Mouse (Mus musculus): Measurements from ENCODE around the gene Stkld1.

Gene Stkld1

GRCm38 (mm10) chr2:26915927-26916728 lies 17.7 kb upstream of the Stkld1 start, which contains the start of the genes Surf2 and Surf1:
Gene Surf2 (plus strand): TSS chr2:26916367.
Gene Surf1 (minus strand): TSS chr2:26916530.
- peak; percentile 81 to 83 for DNase-seq (ENCODE audit: low spot score in 2 of 2)

GRCm38 (mm10) chr2:26916738-26917137 lies 17.1 kb upstream of the Stkld1 start:
- no peak for DNase-seq (ENCODE audit: low spot score in 2 of 2)

- DNase-seq (ENCODE audit: low spot score in 2 of 2), result no peak
Observed at GRCm38 (mm10) chr2:26919684-26920083, 14.2 kb upstream of the Stkld1 start.

GRCm38 (mm10) chr2:26920190-26920855 lies 13.5 kb upstream of the Stkld1 start:
- DNase-seq (ENCODE audit: low spot score in 2 of 2), result no peak

- DNase-seq (ENCODE audit: low spot score in 2 of 2), result no peak
Observed at GRCm38 (mm10) chr2:26921784-26922183, 12.1 kb upstream of the Stkld1 start.

GRCm38 (mm10) chr2:26927745-26928476 lies 5.9 kb upstream of the Stkld1 start:
- no peak for DNase-seq (ENCODE audit: low spot score in 2 of 2)

- DNase-seq (ENCODE audit: low spot score in 2 of 2), result peak in 1 of 2 experiments; percentile 60
Observed at GRCm38 (mm10) chr2:26930390-26930789, 3.5 kb upstream of the Stkld1 start.

GRCm38 (mm10) chr2:26932473-26933303 lies 1.2 kb upstream of the Stkld1 start:
- DNase-seq (ENCODE audit: low spot score in 2 of 2), result peak; percentile 24 to 47

- no peak for DNase-seq (ENCODE audit: low spot score in 2 of 2)
Observed at GRCm38 (mm10) chr2:26935286-26935685, 1.4 kb downstream of the Stkld1 start.

- DNase-seq (ENCODE audit: low spot score in 2 of 2), result no peak
Observed at GRCm38 (mm10) chr2:26936425-26936824, 2.6 kb downstream of the Stkld1 start.

GRCm38 (mm10) chr2:26941539-26941938 lies 7.7 kb downstream of the Stkld1 start:
- no peak for DNase-seq (ENCODE audit: low spot score in 2 of 2)

- no peak for DNase-seq (ENCODE audit: low spot score in 2 of 2)
Observed at GRCm38 (mm10) chr2:26943253-26943652, 9.4 kb downstream of the Stkld1 start.

GRCm38 (mm10) chr2:26950411-26950810 lies 16.6 kb downstream of the Stkld1 start:
- DNase-seq (ENCODE audit: low spot score in 2 of 2), result no peak

GRCm38 (mm10) chr2:26951346-26951905 lies 17.6 kb downstream of the Stkld1 start:
- DNase-seq (ENCODE audit: low spot score in 2 of 2), result no peak

GRCm38 (mm10) chr2:26952193-26952592 lies 18.3 kb downstream of the Stkld1 start:
- no peak for DNase-seq (ENCODE audit: low spot score in 2 of 2)

GRCm38 (mm10) chr2:26952866-26953265 lies 19.0 kb downstream of the Stkld1 start:
- DNase-seq (ENCODE audit: low spot score in 2 of 2), result no peak

GRCm38 (mm10) chr2:26954735-26955395 lies 21.0 kb downstream of the Stkld1 start:
- no peak for DNase-seq (ENCODE audit: low spot score in 2 of 2)

- DNase-seq (ENCODE audit: low spot score in 2 of 2), result no peak
Observed at GRCm38 (mm10) chr2:26956811-26957487, 23.1 kb downstream of the Stkld1 start.

GRCm38 (mm10) chr2:26957488-26957859 lies 23.6 kb downstream of the Stkld1 start:
- no peak for DNase-seq (ENCODE audit: low spot score in 2 of 2)

- no peak for DNase-seq (ENCODE audit: low spot score in 2 of 2)
Observed at GRCm38 (mm10) chr2:26960756-26961155, 26.9 kb downstream of the Stkld1 start.

Data from heart, adult 9 months (tissue).